9 mouse cellular contexts compared by ENCODE assay signal in the genomic region with DNA sequence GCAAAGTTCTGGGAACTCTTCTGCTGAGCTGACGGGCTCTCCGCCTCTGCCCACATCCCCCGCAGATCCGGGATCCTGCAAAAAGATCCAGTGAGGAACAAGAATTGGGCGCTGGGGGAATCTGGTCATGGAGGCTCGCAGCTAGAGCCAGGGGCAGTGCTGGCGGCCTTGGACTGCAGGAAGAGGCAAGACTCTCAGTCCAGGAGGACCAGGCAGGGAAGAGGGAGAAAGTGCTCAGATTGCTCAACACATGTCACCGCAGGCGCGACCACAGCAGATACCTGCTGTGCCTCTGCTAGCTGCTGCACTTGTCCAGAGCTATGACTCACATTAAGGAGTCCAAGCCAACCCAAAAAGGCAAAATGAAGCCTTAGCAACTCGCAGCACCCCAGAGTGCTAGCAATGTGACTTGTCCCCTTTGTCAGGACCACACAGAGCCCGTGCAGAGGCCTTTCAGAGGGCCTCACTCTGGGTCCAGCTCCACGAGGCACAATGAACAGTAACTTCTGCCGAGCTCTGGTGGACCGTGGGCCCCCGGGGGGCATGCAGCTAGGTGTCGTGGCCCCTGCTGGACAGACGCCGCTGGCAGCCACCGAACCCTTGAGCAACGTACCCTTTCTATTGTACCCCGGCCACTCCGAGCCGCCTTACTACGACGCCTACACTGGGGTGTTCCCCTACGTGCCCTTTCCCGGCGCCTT. TPM values are rescaled to one million over a fixed set of nuclear protein-coding genes. Genes with fewer than 3 reads are reported as not detected.
A peak's percentile ranks its signal among the peaks of the same experiment; 100 is the strongest.
DNase-seq lines count a peak whose midpoint lies in the region; ATAC-seq lines count a peak whose summit lies in the region.
"Had no signal": no experiment of that assay in that cellular context is flagged by ENCODE, and none has a peak within 500 bp of the region (broad histone marks: within the 10 kb centered on the region; RNA-seq: fewer than 3 reads in every experiment).

A gene (plus strand): TSS at position 493 of the 701 bp plus-strand sequence.

- no peak for ATAC-seq in heart, embryonic 16.5 days (replicated peaks; ENCODE audit: extremely low read depth, insufficient read depth, low FRiP score)
- ATAC-seq in hindbrain, embryonic 16.5 days, result peak; percentile 17
- ATAC-seq in midbrain, embryonic 15.5 days (replicated peaks), result no peak

- peak within 1 kb of the TSS; percentile 39 for H3K4me3 ChIP-seq in heart, embryonic 16.5 days (ENCODE audit: low read length)
- peak within 1 kb of the TSS; percentile 43 for H3K4me3 ChIP-seq in hindbrain, embryonic 16.5 days (ENCODE audit: low read length)
- H3K4me3 ChIP-seq in midbrain, embryonic 15.5 days, result peak within 1 kb of the TSS; percentile 40
- H3K4me3 ChIP-seq: heart, adult 2 months had no signal

- H3K4me1 ChIP-seq in heart, embryonic 16.5 days (ENCODE audit: control insufficient read depth, insufficient read depth, low read length), result peaks cover 7% of the 10 kb centered on the region
- peaks cover 9% of the 10 kb centered on the region for H3K4me1 ChIP-seq in hindbrain, embryonic 16.5 days (ENCODE audit: control insufficient read depth, insufficient read depth, low read depth, low read length)
- H3K4me1 ChIP-seq in midbrain, embryonic 15.5 days, result peaks cover 10% of the 10 kb centered on the region

- no peak within 1 kb of the TSS for H3K27ac ChIP-seq in heart, embryonic 16.5 days (ENCODE audit: low read length)
- H3K27ac ChIP-seq in hindbrain, embryonic 16.5 days (ENCODE audit: low read depth, low read length), result no peak within 1 kb of the TSS
- H3K27ac ChIP-seq in midbrain, embryonic 15.5 days, result no peak within 1 kb of the TSS
- H3K27ac ChIP-seq: heart, adult 2 months had no signal

- H3K4me2 ChIP-seq in heart, embryonic 16.5 days (ENCODE audit: low read depth, low read length), result peak within 1 kb of the TSS; percentile 59
- peak within 1 kb of the TSS; percentile 68 for H3K4me2 ChIP-seq in hindbrain, embryonic 16.5 days (ENCODE audit: low read length)
- H3K4me2 ChIP-seq in midbrain, embryonic 15.5 days, result peak within 1 kb of the TSS; percentile 60

- no peak within 1 kb of the TSS for H3K9ac ChIP-seq in heart, embryonic 16.5 days (ENCODE audit: low read length)
- peak within 1 kb of the TSS; percentile 57 for H3K9ac ChIP-seq in hindbrain, embryonic 16.5 days (ENCODE audit: low read depth, low read length)
- peak within 1 kb of the TSS; percentile 45 for H3K9ac ChIP-seq in midbrain, embryonic 15.5 days

- H3K27me3 ChIP-seq in heart, embryonic 16.5 days (ENCODE audit: control insufficient read depth, insufficient read depth, low read length), result peaks cover 40% of the 10 kb centered on the region
- peaks cover 17% of the 10 kb centered on the region for H3K27me3 ChIP-seq in hindbrain, embryonic 16.5 days (replicated peaks; ENCODE audit: control insufficient read depth, insufficient read depth, low read length)
- peaks cover 35% of the 10 kb centered on the region for H3K27me3 ChIP-seq in midbrain, embryonic 15.5 days (replicated peaks)

- 21% methylated on average over 29 of the region's 29 CpGs for WGBS in heart, embryonic 16.5 days
- 26% methylated on average over 28 of the region's 29 CpGs for WGBS in hindbrain, embryonic 16.5 days
- 23% methylated on average over 29 of the region's 29 CpGs for WGBS in midbrain, embryonic 15.5 days

- no peak for DNase-seq in heart, adult 8-10 months (ENCODE audit: low spot score)
- DNase-seq in ZHBTc4 (ENCODE audit: low read depth, low spot score), result peak; percentile 26
- no peak for DNase-seq in urinary bladder, postnatal 4 days (ENCODE audit: low spot score in 2 of 2)
- no peak for DNase-seq in layer of hippocampus, adult 11-12 months (ENCODE audit: low spot score)
- no peak for DNase-seq in ovary, postnatal 14 days (ENCODE audit: low spot score)

- no peaks in the 10 kb centered on the region for H3K36me3 ChIP-seq in heart, embryonic 16.5 days (ENCODE audit: control insufficient read depth, insufficient read depth)
- no peaks in the 10 kb centered on the region for H3K36me3 ChIP-seq in hindbrain, embryonic 16.5 days (ENCODE audit: control insufficient read depth, insufficient read depth, low read length)
- no peaks in the 10 kb centered on the region for H3K36me3 ChIP-seq in midbrain, embryonic 15.5 days (replicated peaks)

- no peaks in the 10 kb centered on the region for H3K9me3 ChIP-seq in heart, embryonic 16.5 days (replicated peaks; ENCODE audit: control insufficient read depth, low read length)
- H3K9me3 ChIP-seq in hindbrain, embryonic 16.5 days (ENCODE audit: control insufficient read depth, low read length), result no peaks in the 10 kb centered on the region
- no peaks in the 10 kb centered on the region for H3K9me3 ChIP-seq in midbrain, embryonic 15.5 days

RNA-seq across cellular contexts. Expression of the gene that starts here (rescaled TPM):
- polyA plus RNA-seq in heart, embryonic 16.5 days (2015; fragmentation: Nextera tagmentation; extraction: Ambion mirVana), result not detected in 2 replicates
- not detected for total RNA-seq in heart, adult 8-10 months (2022)
- not detected in 2 replicates for polyA plus RNA-seq in hindbrain, embryonic 16.5 days (2015; fragmentation: Nextera tagmentation; extraction: Ambion mirVana)
- not detected in 2 replicates for polyA plus RNA-seq in midbrain, embryonic 15.5 days (2015; fragmentation: Nextera tagmentation; extraction: Ambion mirVana)
- total RNA-seq: heart, adult 2 months had no signal
- polyA plus RNA-seq: heart, adult 2 months had no signal

Comparison
In these comparisons a context has a peak if more than half of its experiments do, and no peak if none do; other contexts are left out.
1. Peak in ATAC-seq, H3K4me3 ChIP-seq, H3K9ac ChIP-seq and H3K4me2 ChIP-seq in hindbrain, embryonic 16.5 days; RNA of the gene not detected or under 1 TPM.